1 mouse cellular context compared by ENCODE assay signal in the genomic region with DNA sequence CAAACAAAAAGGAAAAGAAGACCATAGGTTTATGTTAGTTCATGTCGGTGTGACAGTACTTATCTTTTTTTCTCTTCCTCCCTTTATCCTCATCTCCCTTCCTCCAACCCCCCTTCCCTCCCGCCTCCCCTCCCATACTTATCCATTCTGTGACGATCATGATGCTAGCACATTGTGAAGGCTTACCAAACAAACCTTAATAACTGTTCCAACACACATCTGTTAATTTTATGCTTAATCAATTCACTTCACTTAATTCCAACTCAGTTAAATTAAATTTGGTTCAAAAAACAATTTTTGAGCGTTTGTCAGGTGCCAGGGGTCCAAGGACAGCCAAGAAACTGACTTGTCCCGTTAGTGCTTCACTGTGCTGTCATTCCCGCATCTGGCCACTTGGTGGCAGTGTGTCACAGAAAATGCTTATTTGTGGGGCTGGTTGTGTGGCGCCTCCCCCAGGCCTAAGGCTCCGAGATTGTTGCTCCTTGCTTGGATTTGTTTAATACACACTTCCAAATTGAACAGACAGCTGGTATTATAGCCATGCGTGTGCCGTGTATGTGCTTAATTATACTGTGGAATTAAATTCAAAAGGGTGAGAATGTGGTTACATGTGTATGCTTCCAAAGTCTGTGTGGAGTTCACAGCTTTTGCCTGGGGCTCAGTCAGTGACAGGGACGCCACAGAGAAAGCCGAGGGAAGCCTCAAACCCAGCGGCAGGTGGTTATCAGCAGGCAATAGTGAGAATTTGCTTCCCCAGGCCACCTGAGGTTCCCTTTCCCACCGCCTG.
TF ChIP-seq lines count a peak whose summit lies in the region.

No protein-coding gene starts in this region.

TF ChIP-seq in MEL, 35 proteins besides CTCF, POLR2A, EP300 and RAD21 (continued from another document):
- 0 out of 2 replicates have a peak, but pooled peaks have one; percentile 30 for TF ChIP-seq MYC (IDR thresholded peaks at IDR 0.05; ENCODE audit: low read depth, low read length)
- no peak for TF ChIP-seq E2F4 (IDR thresholded peaks at IDR 0.05; ENCODE audit: borderline replicate concordance, low read depth, low read length)
- no peak for TF ChIP-seq ZKSCAN1 (IDR thresholded peaks at IDR 0.05; ENCODE audit: low read depth, low read length)
- TF ChIP-seq SIN3A (IDR thresholded peaks at IDR 0.05; ENCODE audit: low read length): peak; percentile 48; the same call in 1 of the 2 replicates
- TF ChIP-seq ZNF384 (IDR thresholded peaks at IDR 0.05; ENCODE audit: low read depth, low read length): no peak
- no peak for TF ChIP-seq ETS1 (IDR thresholded peaks at IDR 0.05; ENCODE audit: low read depth, low read length)
